Mouse (Mus musculus): ENCODE results near the gene Rxra. TPM values are rescaled to one million over a fixed set of nuclear protein-coding genes. Genes with fewer than 3 reads are reported as not detected.

Gene Rxra
- polyA plus RNA-seq, 1 experiment from 2014 or later: 41.3 TPM

DNA sequence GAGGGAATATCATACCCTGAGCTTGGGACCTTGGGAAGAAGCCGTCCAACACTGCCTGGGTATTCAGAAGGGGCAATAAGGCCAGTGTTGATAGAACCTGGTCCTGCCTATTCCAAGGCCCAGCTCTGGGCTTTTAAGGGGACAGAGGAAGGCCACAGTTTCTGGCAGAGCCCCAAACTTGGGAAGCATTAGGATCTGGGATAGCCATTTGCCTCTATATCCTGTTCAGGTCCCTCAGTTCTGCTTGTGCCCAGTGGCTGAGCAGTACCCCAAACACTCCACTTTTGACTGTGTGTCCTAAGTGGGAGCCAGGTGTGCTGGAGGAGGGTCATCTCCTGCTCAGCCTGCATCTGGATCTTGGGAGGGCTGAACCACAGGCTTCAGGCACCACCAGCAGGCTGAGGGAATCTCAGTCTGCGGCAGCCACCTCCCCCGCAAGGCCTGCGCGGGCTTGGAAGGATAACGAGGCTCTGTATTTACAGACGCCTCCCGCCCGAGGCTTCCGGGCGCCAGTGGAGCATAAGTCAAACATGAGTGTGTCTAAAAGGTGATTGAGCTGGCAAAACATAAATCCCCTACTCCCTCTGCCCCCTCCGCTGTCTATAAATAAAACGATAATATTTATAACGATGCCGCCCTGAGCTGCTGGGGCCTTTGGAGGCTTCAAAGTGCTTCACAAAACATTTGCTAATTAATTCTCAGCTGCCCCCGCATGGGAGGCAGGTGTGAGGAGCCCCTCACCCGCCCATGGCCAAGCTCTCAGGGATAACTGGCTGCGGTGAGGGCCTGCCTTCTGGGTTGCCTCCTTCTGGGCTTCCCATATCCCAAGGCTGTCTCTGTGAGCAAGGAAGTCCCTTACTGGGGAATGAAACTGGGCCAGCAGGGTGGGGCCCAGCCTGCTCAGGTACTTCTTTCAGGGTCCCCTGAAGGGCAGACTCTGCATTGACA lies 69.7 kb downstream of the Rxra start:
- H3K79me2 ChIP-seq (ENCODE audit: inconsistent target): peaks cover 2% of the 10 kb centered on the region; the same call in 1 of the 2 replicates
- H3K36me3 ChIP-seq (ENCODE audit: inconsistent target): peaks cover 32% of the 10 kb centered on the region
- peak overlapping the region; percentile 61 for H3K27ac ChIP-seq
- no peak overlapping the region for H3K4me3 ChIP-seq (ENCODE audit: inconsistent target)
- 84% methylated on average over 18 of the region's 18 CpGs for WGBS (ENCODE audit: missing documents)

DNA sequence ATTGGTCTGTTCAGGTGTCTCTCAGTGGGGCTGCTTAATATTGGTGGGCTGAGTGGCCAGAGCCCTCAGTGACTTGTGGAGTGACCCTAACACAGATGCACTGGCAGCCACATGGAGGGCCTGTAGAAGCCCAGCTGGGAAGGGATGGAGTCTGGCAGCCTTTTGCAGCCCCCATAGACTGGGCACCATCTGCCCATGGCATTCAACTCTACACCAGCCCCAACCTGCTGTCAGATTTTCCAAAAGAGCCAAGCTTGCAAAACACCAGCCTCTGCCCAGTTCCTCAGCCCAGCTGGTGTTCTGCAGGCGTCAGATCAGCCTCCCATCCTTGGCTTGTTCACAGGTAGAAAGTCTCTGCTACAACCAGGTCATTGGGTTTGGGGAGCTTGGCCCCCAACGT lies 70.6 kb downstream of the Rxra start:
- WGBS (ENCODE audit: missing documents): 100% methylated on average over 2 of the region's 2 CpGs
- Histone ChIP-seq H3K36me3 (ENCODE audit: inconsistent target) (peaks cover 26% of the 10 kb centered on the region), H3K79me2 (ENCODE audit: inconsistent target) (no peaks in the 10 kb centered on the region; the same call in 1 of the 2 replicates), H3K4me3 (ENCODE audit: inconsistent target) (no peak overlapping the region), H3K27ac (no peak overlapping the region)

DNA sequence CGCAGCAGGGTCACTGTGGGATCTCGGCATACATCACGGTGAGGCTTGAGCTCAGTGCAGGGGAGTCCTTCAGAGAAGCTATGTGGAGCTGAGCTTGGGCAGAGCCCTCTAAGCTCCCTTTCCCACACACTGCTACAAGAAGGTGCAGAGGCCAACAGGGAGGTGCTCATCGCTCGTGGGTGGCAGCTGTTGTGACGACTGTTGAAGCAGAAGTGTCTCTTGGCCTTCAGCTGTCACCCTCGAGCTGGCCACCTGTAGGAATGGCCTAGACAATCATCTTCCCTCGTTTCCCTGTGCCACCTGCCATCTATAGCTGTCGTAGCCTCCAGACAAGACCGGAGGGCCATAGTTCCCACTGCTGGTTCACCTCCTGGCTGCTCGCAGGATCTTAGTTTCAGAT lies 72.7 kb downstream of the Rxra start:
- WGBS (ENCODE audit: missing documents): 86% methylated on average over 9 of the region's 11 CpGs
- no peak overlapping the region for H3K27ac ChIP-seq
- no peak overlapping the region for H3K4me3 ChIP-seq (ENCODE audit: inconsistent target)
- H3K36me3 ChIP-seq (ENCODE audit: inconsistent target): peaks cover 23% of the 10 kb centered on the region
- H3K79me2 ChIP-seq (ENCODE audit: inconsistent target): no peaks in the 10 kb centered on the region

DNA sequence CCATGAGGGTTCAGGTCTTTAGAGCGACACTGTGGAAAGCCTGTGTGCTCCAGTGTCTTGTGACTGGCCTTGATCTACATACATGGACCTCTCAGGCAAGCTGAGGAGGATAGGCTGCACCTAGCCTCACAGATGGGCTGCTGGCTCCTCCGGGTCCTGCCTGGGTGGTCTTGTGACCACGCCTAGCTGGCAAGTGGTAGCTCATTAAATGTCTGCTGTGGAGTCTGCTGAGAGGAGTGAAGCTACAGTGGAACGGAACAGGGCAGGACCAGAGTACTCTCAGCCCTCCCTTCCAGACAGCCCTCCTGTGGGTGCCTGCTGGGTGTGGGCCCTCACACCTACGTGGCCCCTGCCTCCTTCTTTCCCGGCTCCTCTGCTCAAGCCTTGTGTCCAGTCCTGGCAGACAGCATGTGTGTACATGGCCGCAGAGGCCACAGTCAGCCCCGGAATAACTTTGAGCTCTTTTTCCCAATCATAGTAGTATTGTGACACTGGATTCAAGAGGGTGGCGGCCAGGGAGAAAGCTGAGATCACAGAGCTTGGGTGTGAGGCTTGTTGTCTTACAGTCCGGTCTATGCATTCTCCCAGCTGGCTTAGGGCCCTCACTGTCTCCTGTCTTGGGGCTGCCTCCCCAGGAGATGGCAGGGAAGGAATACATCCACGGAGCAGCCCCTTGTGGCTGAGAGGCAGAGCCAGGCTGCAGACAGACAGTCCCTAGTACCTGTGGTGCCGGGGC lies 74.3 kb downstream of the Rxra start:
- 95% methylated on average over 12 of the region's 12 CpGs for WGBS (ENCODE audit: missing documents)
- H3K27ac ChIP-seq: no peak overlapping the region
- H3K79me2 ChIP-seq (ENCODE audit: inconsistent target): no peaks in the 10 kb centered on the region
- no peak overlapping the region for H3K4me3 ChIP-seq (ENCODE audit: inconsistent target)
- H3K36me3 ChIP-seq (ENCODE audit: inconsistent target): peaks cover 32% of the 10 kb centered on the region

DNA sequence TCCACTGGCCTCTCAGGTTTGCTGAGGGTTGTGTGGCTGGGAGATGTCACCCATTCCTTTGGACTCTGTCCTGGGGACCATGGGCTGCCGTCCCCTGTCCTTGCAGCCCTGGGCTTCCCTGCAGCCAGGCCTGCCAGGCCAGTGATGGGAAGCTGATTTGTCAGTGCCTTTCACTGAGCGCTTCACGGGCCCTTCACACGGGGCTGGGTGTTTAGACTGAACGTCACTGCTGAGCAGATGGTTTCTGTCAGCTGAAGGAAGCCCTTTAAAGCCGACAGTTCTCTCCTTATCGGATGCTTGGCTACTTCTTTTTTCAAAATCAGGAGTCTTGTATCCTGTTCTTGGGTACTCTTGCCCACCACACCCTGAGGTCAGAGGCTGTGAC lies 74.9 kb downstream of the Rxra start:
- Histone ChIP-seq H3K36me3 (ENCODE audit: inconsistent target) (peaks cover 35% of the 10 kb centered on the region), H3K4me3 (ENCODE audit: inconsistent target) (no peak overlapping the region), H3K27ac (no peak overlapping the region), H3K79me2 (ENCODE audit: inconsistent target) (no peaks in the 10 kb centered on the region)
- 95% methylated on average over 7 of the region's 7 CpGs for WGBS (ENCODE audit: missing documents)

GRCm38 (mm10) chr2:27751803-27752202 lies 75.6 kb downstream of the Rxra start:
- Histone ChIP-seq H3K27ac (no peak overlapping the region), H3K4me3 (ENCODE audit: inconsistent target) (no peak overlapping the region), H3K36me3 (ENCODE audit: inconsistent target) (peaks cover 39% of the 10 kb centered on the region), H3K79me2 (ENCODE audit: inconsistent target) (no peaks in the 10 kb centered on the region)
- WGBS (ENCODE audit: missing documents): 94% methylated on average over 4 of the region's 4 CpGs

- H3K79me2 ChIP-seq (ENCODE audit: inconsistent target): no peaks in the 10 kb centered on the region
- no peak overlapping the region for H3K4me3 ChIP-seq (ENCODE audit: inconsistent target)
- no peak overlapping the region for H3K27ac ChIP-seq
- 96% methylated on average over 9 of the region's 9 CpGs for WGBS (ENCODE audit: missing documents)
- peaks cover 32% of the 10 kb centered on the region for H3K36me3 ChIP-seq (ENCODE audit: inconsistent target)
These were observed 77.9 kb downstream of the Rxra start for GRCm38 (mm10) chr2:27754094-27754493.

DNA sequence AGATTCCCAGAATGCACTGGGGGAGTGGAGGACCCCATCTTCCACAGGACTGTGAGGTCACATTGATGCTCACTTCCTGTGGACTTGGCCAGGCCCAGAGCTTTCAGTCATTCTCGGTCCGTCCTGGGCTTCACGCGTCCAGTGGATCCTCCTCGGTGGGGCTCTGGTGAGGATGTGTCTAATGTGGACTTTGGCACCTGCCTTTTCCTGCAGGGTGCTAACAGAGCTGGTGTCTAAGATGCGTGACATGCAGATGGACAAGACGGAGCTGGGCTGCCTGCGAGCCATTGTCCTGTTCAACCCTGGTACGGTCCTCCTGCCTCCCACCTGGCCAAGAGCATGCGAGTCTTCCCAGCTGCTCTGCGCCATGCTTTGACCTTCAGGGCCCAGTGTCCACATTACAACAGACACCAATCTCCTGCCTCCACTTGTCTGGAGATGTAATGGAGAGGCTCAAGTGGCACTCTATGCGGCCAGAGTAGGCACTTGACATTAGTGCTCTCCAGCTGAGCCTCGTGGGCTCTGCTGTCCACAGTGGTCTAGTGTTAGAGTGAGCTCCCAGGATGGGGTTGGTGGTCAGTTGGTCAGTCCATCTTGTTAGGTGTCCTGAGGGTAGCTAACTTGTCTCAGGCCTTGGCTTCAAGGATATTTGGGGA lies 79.9 kb downstream of the Rxra start:
- peaks cover 16% of the 10 kb centered on the region; the same call in 1 of the 2 replicates for H3K36me3 ChIP-seq (ENCODE audit: inconsistent target)
- H3K27ac ChIP-seq: no peak overlapping the region
- H3K4me3 ChIP-seq (ENCODE audit: inconsistent target): no peak overlapping the region
- WGBS (ENCODE audit: missing documents): 92% methylated on average over 13 of the region's 13 CpGs
- no peaks in the 10 kb centered on the region for H3K79me2 ChIP-seq (ENCODE audit: inconsistent target)

- 11% methylated on average over 20 of the region's 20 CpGs for WGBS (ENCODE audit: missing documents)
- Histone ChIP-seq H3K36me3 (ENCODE audit: inconsistent target) (peaks cover 16% of the 10 kb centered on the region; the same call in 1 of the 2 replicates), H3K4me3 (ENCODE audit: inconsistent target) (peak overlapping the region; percentile 3; the same call in 1 of the 2 replicates), H3K27ac (peak overlapping the region; percentile 88), H3K79me2 (ENCODE audit: inconsistent target) (no peaks in the 10 kb centered on the region)
These were observed 82.4 kb downstream of the Rxra start for GRCm38 (mm10) chr2:27758414-27759301.

GRCm38 (mm10) chr2:27759431-27759830 lies 83.2 kb downstream of the Rxra start:
- H3K36me3 ChIP-seq (ENCODE audit: inconsistent target): peaks cover 16% of the 10 kb centered on the region; the same call in 1 of the 2 replicates
- WGBS (ENCODE audit: missing documents): 94% methylated on average over 14 of the region's 14 CpGs
- no peak overlapping the region for H3K4me3 ChIP-seq (ENCODE audit: inconsistent target)

GRCm38 (mm10) chr2:27761260-27761995 lies 85.2 kb downstream of the Rxra start:
- no peak overlapping the region for H3K27ac ChIP-seq
- no peaks in the 10 kb centered on the region for H3K79me2 ChIP-seq (ENCODE audit: inconsistent target)
- WGBS (ENCODE audit: missing documents): 93% methylated on average over 10 of the region's 10 CpGs
- H3K4me3 ChIP-seq (ENCODE audit: inconsistent target): no peak overlapping the region
- H3K36me3 ChIP-seq (ENCODE audit: inconsistent target): peaks cover under 1% of the 10 kb centered on the region; the same call in 1 of the 2 replicates

More at GRCm38 (mm10) chr2:27759431-27759830, 83.2 kb downstream of the Rxra start:
- H3K27ac ChIP-seq: peak overlapping the region; percentile 88
- no peaks in the 10 kb centered on the region for H3K79me2 ChIP-seq (ENCODE audit: inconsistent target)

GRCm38 (mm10) chr2:27761996-27762340 lies 85.7 kb downstream of the Rxra start:
- WGBS (ENCODE audit: missing documents): 97% methylated on average over 6 of the region's 9 CpGs
- Histone ChIP-seq H3K36me3 (ENCODE audit: inconsistent target) (no peaks in the 10 kb centered on the region), H3K79me2 (ENCODE audit: inconsistent target) (no peaks in the 10 kb centered on the region), H3K27ac (no peak overlapping the region), H3K4me3 (ENCODE audit: inconsistent target) (no peak overlapping the region)

- WGBS (ENCODE audit: missing documents): 43% methylated on average over 11 of the region's 12 CpGs
- Histone ChIP-seq H3K4me3 (ENCODE audit: inconsistent target) (no peak overlapping the region), H3K36me3 (ENCODE audit: inconsistent target) (no peaks in the 10 kb centered on the region), H3K79me2 (ENCODE audit: inconsistent target) (no peaks in the 10 kb centered on the region), H3K27ac (no peak overlapping the region)
These were observed 86.3 kb downstream of the Rxra start for GRCm38 (mm10) chr2:27762509-27762908.

Data from macrophage (primary cell).